Mouse (Mus musculus) adrenal gland, adult 2 months (tissue): ENCODE measurements around the gene Srebf1. TPM values are rescaled to one million over a fixed set of nuclear protein-coding genes. Genes with fewer than 3 reads are reported as not detected.

Experiments
- DNase-seq: peaks from one replicate; pipeline ENCODE4 v3.0.0; 2021
- polyA plus RNA-seq: library from polyadenylated mRNA; depleted of rRNA; stranded (reverse); fragments of >200 nt; gene quantifications from 2 replicates; pipeline ENCODE4 v1.2.3, GENCODE M21; 2012
- total RNA-seq, 2 experiments: library from RNA; stranded (reverse); gene quantifications; 2 replicates each; pipeline ENCODE4 v1.2.3; 2021

The Srebf1 gene
- total and polyA plus RNA-seq, 3 experiments: 201 to 661 (median 250) TPM

DNA sequence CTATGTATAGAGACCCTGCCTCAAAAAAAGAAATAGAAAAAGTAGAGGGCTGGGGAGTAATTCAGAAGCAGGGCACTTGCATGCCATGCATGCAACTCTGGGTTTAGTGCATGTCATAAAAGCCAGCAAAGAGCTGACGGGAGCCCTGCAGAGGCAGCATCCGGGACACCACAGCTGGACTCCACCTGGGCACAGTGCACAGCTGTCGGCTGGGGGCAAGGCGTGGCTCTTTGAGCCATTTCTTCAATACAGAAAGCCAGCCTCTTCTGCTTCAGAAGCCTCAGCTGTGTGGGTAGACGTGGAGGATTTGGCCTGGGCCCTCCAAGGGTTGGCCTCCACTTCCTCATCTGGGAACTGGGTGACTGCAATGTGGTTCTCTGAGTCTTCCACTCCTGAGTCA is 13.0 kb upstream of the Srebf1 start:
- DNase-seq: no peak

DNA sequence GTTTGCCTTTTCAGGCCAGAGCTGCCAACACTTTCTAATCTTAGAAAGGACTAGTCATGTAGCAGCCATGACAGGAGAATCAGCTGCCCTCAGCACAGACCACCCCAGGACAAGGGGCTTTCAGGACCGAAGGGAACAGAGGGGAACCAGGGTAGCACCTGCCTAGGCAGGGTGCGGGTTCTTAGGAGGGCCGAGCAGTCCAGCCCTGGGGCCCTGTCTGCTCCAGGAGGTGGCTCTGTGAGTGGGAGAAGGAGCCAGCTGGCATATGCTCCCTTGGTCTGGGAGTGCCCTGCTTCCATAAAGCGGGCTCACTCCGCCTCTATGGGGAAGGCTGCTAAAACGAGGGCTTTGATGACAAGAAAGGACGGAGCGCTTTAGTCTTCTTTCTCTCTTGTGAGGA is 10.9 kb upstream of the Srebf1 start:
- DNase-seq: no peak

DNA sequence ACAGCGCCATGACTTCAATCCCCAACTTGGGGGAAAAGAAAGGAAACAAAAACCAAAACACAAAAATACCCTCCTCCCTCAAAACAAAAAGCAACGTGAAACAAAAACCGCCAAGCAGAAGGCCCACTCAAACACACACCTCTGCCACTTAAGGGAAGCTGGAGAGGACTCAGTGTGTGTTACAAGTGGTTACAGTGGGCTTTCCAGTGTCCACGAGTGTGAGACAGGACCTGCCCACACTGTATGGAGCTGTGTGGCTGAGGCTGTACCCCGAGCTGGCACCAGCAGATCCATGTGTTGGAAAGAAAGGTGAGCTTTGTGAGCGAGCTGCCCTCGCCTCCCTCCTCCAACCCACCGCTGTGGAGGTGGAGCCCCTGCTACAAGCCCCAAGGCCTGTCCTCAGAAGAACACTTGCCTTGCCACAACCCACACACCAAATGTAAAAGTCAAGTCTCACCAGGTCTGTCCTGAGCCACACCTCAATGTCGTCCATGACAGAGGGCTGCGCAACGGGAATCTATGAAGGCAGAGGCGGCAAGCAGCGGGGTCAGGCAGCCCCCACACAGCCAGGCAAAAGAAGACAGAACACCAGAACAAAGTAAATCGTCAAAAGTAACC is 10.2 kb upstream of the Srebf1 start:
- no peak for DNase-seq

DNA sequence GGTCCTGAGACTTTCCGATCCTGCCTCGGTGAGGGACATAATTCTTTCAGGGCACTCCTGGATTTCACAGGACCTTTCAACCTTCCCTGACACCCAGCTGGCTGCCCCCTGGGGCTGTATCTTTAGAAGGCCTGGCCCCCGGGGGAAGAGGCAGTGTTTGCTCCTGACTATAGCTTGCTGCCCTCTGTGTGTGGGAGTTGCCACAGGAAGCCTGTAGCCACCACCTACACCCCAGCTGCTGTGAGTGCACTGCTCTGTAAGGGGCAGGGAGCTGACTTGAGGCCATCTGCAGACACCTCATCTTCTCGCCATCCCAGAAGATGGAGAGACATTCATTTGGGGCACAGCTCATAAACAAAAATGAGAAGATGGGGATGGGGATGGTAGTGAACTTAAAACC is 9.6 kb upstream of the Srebf1 start:
- no peak for DNase-seq

DNA sequence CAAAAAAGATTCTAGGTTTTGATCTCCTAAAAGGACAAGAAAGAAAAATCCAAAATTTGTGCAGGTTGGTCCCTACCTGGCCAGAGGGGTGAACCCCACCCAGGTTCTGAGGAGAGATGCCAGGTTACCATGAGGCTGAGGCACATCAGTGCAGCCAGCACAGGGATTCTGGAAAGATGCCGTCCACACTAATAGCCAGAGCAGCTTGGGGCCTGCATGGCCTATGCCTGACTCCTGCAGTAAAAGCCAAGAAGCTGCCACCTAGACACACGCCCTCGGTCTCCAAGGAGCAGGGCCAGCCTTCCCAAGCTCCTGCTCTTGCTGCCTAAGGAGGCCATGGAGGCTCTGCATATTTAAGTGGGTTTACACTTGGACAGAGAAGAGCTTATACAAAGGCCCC is 8.9 kb upstream of the Srebf1 start:
- no peak for DNase-seq

DNA sequence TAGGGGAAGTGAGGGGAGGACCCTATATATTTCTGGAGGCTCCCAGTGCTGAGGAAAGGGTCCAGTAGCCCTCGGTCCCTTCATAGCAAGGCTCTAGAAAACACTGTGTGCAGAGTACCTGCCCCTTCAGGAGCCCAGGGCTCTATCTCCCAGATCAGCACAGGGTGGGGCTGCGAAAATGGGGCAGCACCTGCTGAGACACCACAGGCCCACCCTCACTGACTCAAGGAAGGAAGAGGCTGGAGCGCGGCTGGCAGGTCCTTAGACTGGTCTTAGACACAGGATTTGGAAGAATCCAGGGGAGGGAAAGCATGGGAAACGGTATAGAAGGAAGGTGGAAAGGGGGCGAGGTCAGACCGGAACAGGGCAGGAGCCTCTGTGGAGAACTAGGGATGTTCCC is 8.1 kb upstream of the Srebf1 start:
- no peak for DNase-seq

DNA sequence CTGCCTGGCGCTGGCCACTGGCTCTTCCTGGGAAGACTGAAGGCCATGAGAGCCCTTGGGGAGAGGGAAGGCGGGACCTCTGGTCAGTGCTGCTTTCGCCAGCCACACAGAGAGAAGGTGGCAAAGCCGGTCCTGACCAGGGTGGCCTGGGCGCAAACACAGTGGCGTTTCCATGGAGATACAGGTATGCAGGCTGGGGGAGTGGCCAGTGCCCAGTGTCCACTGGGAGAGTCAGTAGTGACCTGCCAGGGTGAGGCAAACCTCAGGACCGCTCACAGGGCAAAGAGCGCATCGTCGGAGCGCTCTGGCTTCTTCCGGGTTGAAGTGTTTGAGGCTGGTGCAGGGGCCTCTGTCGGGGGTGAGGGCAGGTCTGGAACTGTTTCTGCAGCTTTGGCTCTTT is 7.4 kb upstream of the Srebf1 start:
- no peak for DNase-seq

DNA sequence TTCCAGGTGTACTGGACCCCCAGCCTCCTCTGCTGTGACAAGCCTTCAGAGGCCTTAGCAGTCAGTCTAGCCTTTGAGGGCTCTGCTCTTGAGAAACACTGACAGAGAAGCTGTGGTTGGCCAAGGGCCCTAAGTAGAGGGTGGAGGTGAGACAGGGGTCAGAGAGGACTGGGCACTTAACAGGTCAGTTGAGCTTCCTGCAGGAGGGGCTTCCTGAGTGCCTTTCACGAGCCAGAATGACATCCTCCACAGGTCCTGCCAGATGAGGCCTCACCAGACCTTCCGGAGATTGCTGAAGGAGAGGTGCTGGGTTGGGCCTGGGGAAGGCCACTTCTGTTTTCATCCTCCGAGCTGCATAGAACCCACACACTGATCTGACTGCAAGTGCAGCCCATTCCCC is 6.1 kb upstream of the Srebf1 start:
- DNase-seq: no peak

DNA sequence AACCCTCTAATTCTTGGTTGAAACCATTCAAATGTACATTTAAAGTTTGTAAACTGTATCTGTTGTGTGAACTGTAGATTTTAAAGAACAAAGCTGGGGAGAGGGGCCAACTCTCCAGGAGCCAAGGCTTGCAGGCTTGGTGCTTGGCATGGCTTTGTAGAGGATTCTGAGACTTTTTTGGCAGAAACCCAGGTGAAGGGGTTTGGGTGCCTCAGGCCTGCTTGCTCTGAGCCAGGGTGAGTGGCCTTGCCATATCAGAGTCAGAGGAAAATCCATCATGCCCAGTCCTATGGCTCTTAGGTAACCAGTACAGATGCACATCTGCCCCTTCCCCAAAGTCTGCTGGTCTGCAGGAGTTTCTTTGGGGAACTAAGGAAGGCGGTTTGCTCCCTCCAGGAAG is 3.5 kb upstream of the Srebf1 start:
- peak; percentile 63 for DNase-seq

DNA sequence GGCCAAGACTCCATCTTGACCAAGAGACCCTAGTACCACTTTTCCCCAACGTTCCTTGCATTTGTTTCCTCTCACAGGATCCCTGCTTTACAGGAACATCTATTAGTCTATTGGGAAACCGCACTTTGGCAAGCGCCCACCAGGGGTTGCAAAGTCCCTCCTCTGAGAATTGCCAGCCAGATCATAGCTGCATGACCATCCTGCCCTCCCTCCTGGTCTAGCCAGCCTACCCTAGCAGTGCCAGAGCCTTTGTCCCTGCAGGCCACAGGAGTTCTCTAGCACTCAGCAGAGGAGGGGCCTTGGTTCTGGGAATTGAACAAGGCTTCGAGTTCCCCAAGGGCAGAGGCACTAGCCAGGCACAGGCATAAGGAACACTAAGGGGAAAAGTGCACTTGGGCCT is 2.3 kb upstream of the Srebf1 start:
- DNase-seq: peak; percentile 76

DNA sequence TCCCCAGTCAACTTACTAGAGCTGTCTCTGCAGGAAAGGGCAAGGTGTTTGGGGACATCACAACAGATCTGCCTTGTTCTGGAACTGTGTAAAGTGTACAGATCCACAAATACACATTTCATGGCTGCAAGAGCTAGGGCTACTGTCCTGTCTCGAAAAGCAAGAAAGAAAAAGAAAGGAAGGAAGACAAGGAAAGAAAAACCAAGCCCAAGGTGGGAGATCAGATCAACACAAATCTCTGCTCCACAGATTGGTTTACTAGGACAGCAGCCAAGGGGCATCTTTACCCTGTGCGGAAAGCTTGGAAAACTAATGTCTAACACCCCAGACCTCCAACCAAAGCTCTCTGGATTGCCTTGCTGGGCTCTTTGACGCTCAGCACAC is 304 bp downstream of the Srebf1 start:
- no peak for DNase-seq

DNA sequence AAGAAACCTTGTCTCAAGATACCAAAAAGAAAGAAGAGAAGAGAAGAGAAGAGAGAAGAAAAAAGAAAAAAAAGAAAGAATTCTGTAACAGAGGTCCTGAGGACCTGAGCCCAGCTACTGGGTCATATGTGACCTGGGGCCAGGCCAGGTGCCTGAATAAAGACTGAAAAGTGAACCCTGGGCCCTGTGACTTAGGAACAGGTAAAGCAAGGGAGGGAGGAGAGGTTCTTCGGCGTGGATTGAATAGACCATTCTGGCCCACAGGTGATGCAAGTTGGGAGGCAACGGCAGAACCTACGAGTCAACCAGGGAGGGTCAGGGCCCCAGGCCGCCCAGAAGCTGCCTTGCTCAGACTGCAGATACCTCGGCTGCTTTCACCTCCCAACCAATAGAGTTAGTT is 956 bp downstream of the Srebf1 start:
- no peak for DNase-seq

DNA sequence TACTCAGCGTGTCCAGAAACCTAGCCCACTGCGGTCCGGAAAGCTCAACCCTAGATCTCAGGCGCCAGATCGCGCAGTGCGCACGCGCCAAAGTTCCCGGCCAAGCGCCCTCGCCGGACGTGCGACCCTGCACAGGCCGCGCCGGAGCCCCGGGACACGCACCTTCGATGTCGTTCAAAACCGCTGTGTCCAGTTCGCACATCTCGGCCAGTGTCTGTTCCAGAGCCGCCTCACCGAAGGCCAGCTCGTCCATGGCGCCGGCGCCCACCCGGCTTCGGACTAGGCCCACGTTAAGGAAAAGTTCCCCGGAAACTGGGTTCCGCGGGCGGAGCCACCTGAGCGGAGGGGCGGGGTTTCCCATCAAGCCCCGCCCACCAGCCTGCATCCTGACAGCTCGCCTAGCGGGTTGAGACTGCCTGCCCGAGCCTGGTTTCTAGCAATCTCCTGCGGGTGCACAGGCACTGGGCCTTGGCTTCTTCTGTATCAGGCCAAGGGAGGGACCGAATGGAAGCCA is 2.0 kb downstream of the Srebf1 start:
- DNase-seq: peak; percentile 97

DNA sequence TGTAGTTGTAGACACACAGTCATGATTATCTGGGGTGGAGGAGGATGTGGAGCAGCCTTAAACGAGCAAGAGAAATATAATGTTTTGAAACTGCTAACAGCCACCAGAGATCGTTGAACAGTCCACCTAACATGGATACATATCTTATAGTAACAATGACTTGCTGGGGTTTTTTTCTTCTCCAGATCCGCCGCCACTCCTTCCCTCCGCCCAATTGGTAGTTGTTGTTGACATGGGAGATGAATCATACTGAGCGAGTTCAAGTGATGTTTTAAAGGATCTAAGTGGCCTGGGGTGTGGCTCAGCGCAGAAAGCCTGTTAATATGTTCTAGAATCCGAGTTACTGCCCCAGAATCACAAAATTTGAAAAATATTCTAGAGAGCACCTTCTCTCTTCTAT is 2.8 kb downstream of the Srebf1 start:
- DNase-seq: no peak

DNA sequence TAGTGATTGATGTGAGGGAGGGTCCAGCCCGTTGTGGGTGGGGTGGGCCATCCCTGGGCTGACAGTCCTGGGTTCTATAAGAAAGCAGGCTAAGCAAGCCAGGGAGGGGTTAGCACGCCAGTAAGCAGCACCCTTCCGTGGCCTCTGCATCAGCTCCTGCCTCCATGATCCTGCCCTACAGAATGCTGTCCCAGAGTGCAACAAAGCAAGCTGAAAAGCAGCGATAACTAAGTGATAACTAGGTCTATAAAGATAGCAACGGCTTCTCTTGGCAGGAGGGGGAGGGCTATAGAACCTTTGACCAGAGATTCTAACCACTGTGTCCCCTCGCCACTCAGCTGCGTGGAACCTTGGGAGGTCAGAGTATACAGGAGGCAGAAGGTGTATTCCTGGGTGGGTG is 4.9 kb downstream of the Srebf1 start:
- no peak for DNase-seq

DNA sequence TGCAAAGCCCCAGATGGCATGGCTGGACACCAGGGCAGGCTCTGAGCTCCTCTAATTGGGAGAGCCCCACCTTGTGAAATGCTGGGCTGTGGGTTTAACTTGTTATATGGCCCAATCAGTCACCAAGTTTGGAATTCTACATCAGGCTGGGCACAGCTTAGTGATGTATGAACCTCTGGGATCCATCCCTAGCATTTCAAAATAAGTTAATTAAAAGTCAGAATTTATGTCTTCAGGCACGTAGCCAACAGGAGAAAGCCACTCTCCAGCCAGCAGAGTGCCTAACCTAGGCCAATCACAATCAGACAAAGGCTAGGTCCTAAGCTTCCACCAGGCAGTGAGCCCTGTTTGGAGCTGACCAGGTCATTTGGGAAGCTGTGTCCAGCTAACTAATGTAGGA is 5.7 kb downstream of the Srebf1 start:
- no peak for DNase-seq

DNA sequence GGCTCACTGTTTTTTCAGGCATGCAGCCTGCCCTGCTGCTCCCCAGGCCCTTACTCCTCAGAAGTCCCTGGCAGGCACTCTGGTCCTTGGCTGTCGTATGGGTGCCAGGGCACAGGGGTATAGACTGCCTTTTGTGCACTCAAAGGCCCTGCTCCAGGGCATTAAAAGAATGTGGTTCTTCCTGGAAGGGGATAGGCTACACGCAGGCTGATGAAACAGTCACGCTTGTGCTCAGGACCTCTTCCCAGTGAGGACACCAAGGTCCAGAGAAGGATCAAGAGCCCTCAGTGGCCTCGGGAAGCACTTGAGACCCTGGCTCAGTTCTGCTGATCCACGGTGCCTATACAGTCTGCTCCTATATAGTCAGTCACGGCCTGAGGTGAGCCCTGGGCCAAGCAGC is 9.1 kb downstream of the Srebf1 start:
- DNase-seq: no peak

DNA sequence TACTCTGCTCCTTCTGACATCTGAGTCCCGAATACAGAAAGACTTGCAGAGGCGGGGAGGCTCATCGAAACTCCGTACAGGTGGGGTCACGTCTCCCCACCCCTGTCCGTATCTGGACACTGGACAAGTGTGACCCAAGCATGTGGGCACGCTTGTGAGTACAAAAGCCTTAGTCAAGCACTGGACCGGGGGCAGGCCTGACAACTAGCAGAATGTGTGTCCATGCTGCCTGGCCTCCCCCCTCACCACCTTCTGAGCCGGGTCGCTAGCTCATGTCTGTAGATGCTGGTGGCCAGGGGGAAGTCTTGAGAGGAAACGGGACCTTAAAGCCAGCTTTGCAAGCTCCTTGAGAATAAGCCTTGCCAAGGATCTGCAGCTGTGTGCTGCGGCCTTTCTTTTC is 10.6 kb downstream of the Srebf1 start:
- no peak for DNase-seq

DNA sequence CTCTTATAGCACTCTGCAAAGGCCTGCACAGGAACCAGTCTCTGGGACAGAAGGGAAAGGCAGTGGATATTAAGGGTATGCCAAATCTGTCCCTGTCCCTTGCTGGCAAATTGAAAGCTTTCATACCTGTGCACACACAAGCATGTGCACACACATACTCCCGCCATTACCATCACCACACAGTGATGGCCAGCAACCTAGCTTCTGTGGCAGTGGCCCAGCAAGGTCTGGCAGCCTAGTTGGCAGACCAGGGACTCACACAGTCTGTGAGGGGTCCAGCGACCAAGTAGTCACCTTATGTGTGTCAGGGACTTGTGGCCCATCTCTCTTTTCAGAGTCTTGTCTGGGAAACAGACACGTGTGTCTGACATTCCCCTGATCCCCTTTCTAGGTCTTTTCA is 11.2 kb downstream of the Srebf1 start:
- no peak for DNase-seq

DNA sequence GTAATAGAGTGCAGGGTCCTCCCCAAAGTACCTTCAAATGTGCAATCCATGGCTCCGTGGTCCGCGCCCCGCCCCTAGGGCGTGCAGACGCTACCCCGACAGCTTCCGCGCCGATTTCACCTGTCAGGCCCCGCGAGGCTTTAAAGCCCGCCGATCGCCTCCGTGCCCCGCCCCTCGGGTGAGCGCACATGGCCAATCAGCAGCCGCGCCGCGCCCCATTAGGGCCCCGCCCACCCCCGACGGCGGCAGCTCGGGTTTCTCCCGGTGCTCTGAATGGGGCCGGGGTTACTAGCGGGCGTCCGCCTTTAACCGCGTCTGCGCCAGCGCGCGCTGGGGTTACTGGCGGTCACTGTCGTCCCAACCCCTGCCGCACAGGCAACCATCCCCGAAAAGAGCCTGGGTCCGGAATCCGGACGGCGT is 12.1 kb downstream of the Srebf1 start:
- peak; percentile 98 for DNase-seq

DNA sequence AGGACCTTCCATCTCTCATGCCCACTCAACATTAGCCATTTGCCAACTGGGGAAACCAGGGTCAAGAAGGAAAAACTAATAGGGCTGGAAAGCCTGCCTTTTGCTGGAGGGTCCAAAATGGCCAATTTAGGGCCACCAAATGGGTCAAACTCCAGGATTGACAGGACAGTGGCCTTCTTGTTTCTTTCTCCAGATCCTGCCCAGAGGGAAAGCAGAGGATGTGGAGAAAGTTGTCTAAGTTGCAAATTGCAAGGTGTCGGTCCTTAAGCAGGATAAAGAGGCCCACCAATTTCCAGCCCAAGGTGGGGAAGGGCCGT is 12.5 kb downstream of the Srebf1 start:
- no peak for DNase-seq

DNA sequence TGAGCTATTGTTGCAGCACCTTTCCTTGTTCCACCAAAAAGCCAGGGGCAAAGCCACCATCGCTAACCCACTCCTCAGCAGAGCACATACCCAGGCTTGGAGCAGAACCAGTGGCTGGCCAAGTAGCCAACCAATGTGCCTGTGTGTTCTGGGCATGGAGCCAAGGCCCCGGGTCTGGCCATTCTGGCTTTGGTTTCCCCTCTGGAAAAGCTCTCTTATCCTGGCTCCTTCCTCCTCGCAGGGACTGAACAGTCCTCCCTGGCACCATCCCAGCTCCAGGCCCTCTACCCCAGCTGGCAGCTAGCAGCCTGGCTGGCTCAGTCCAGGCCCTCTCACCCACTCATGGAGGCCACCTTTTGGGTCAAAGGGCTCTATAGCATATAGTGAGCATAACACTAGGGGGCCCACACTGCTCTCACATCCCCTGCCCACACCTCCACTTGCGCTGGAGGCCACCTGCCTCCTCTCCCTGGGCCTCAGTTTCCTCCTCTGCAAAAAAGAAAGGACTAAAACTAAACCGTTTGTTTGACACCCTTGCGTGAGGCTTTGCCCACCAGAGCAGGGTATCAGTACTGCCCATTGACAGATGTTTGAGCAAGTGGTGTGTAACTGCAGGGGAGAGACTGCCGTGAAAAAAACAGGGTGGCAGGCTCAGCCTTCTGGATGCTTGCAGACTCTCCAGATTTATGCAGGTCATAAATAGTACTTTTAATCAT is 13.0 kb downstream of the Srebf1 start:
- DNase-seq: peak; percentile 86

DNA sequence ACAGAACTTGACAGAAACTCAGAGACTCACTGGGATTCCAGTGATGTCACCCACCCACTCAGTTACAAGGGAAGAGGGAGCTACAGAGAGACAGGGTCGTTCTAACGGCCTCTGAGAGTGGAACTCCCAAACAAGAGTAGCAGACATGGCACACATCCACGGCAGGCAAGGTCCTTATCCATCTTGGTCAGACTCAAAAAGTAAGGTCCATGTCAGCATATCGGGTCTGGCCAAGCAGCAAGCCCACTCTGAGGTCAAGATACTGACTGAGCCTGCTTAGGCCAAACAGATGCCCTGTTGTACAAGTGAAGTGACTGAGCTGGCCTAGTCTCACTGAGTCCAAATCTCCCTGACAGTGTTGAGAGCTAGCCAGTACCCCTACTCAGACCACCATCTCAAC is 13.7 kb downstream of the Srebf1 start:
- no peak for DNase-seq

DNA sequence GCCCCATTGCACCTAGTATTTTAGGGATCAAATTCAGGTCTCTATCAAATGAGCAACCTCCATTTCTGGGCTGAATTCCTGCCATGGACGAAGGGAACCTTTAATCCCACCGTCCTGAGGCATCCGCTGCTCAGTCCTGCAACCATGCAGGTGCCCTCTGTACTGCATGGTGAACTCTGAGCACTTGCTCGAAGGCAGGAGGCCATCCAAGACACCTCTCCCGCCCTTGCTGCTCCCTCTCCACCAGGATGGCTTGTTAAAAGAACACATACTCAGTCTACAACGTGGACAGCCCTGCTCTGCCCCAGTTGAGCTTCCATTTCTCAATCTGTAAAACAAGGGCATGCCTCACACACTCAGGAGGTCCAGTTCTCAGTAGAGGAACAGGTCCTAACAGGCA is 14.2 kb downstream of the Srebf1 start:
- DNase-seq: no peak
